Mouse (Mus musculus) heart, postnatal 25 days (tissue): ENCODE results near the gene Synj1. TPM values are rescaled to one million over a fixed set of nuclear protein-coding genes. Genes with fewer than 3 reads are reported as not detected.

Experiments
- DNase-seq: peaks from one replicate; pipeline ENCODE4 v3.0.0; 2022; ENCODE audit warnings: low spot score
- intact Hi-C: fragments of 180-260 bp; cut with DNase I; formaldehyde crosslinking; loops from one replicate; pipeline ENCODE4 v1.15.1; 2025
- total RNA-seq, 2 experiments: library from RNA; stranded (reverse); gene quantifications; 2 replicates each; pipeline ENCODE4 v1.2.3; 2021

Synj1 gene
- 10 to 100 TPM; 27.6 to 29.5 TPM for total RNA-seq

GRCm38 (mm10) chr16:91011021-91011683, at the start of gene Synj1:
Gene Synj1, minus strand, starts transcription at chr16:91011308.
- DNase-seq, result peak; percentile 87
- intact Hi-C loops, result loop anchor here (2.0 to 5.0 kb wide), 2 partner anchors 34 to 74 kb away; partner anchors contain the start of genes Cfap298 and Paxbp1

GRCm38 (mm10) chr16:91057741-91058140, 46.6 kb upstream of the Synj1 start:
- intact Hi-C loops, result no loop called here
- DNase-seq, result no peak

- DNase-seq, result no peak
- intact Hi-C loops, result no loop called here
Measured at GRCm38 (mm10) chr16:91057261-91057660, 46.2 kb upstream of the Synj1 start.

GRCm38 (mm10) chr16:91056043-91056821, 45.1 kb upstream of the Synj1 start:
- intact Hi-C loops, result no loop called here
- DNase-seq, result no peak

GRCm38 (mm10) chr16:91055150-91055549, 44.0 kb upstream of the Synj1 start:
- no peak for DNase-seq
- intact Hi-C loops, result no loop called here

GRCm38 (mm10) chr16:91053599-91053998, 42.5 kb upstream of the Synj1 start:
- DNase-seq, result no peak
- intact Hi-C loops, result no loop called here

GRCm38 (mm10) chr16:91045511-91045910, 34.4 kb upstream of the Synj1 start:
- intact Hi-C loops, result loop anchor here (2.0 kb wide), 1 partner anchor 35 kb away; the partner anchor contains the start of gene Synj1
- no peak for DNase-seq

GRCm38 (mm10) chr16:91044270-91045182, 33.4 kb upstream of the Synj1 start, which contains the start of gene Paxbp1:
Gene Paxbp1, minus strand, starts transcription at chr16:91044543.
- intact Hi-C loops, result loop anchor here (2.0 kb wide), 1 partner anchor 34 kb away; the partner anchor contains the start of gene Synj1

GRCm38 (mm10) chr16:91043461-91044248, 32.5 kb upstream of the Synj1 start:
- DNase-seq, result peak; percentile 19

More at GRCm38 (mm10) chr16:91044270-91045182, 33.4 kb upstream of the Synj1 start, which contains the start of gene Paxbp1:
- peak; percentile 96 for DNase-seq

GRCm38 (mm10) chr16:91042640-91043039, 31.5 kb upstream of the Synj1 start:
- intact Hi-C loops, result no loop called here
- DNase-seq, result no peak

More at GRCm38 (mm10) chr16:91043461-91044248, 32.5 kb upstream of the Synj1 start:
- intact Hi-C loops, result loop anchor here (2.0 kb wide), 1 partner anchor 33 kb away; the partner anchor contains the start of gene Synj1

GRCm38 (mm10) chr16:91035866-91036265, 24.8 kb upstream of the Synj1 start:
- intact Hi-C loops, result no loop called here
- DNase-seq, result no peak

GRCm38 (mm10) chr16:91030751-91031150, 19.6 kb upstream of the Synj1 start:
- DNase-seq, result no peak
- intact Hi-C loops, result no loop called here

GRCm38 (mm10) chr16:91029901-91030300, 18.8 kb upstream of the Synj1 start:
- intact Hi-C loops, result no loop called here
- no peak for DNase-seq

- no peak for DNase-seq
Measured at GRCm38 (mm10) chr16:91029161-91029743, 18.1 kb upstream of the Synj1 start.

GRCm38 (mm10) chr16:91026290-91026689, 15.2 kb upstream of the Synj1 start:
- DNase-seq, result no peak
- intact Hi-C loops, result no loop called here

More at GRCm38 (mm10) chr16:91029161-91029743, 18.1 kb upstream of the Synj1 start:
- intact Hi-C loops, result no loop called here

- no peak for DNase-seq
- intact Hi-C loops, result no loop called here
Measured at GRCm38 (mm10) chr16:91023384-91023783, 12.3 kb upstream of the Synj1 start.

GRCm38 (mm10) chr16:91020842-91021483, 9.9 kb upstream of the Synj1 start:
- DNase-seq, result no peak
- intact Hi-C loops, result no loop called here

- DNase-seq, result no peak
Measured at GRCm38 (mm10) chr16:91019476-91019875, 8.4 kb upstream of the Synj1 start.

More at GRCm38 (mm10) chr16:91019476-91019875, 8.4 kb upstream of the Synj1 start:
- intact Hi-C loops, result no loop called here
